Mouse (Mus musculus) midbrain, embryonic 11.5 days (tissue): ENCODE results near the gene Nubpl. TPM values are rescaled to one million over a fixed set of nuclear protein-coding genes. Genes with fewer than 3 reads are reported as not detected.

ENCODE experiments used
- ATAC-seq: fragments of 200-750 bp; cut with Nextera tagmentation; 2 replicates; pipeline ENCODE4 v1.8.0; 2017; ENCODE audit warnings: moderate TSS enrichment, moderate library complexity; ENCODE audit not compliant: low FRiP score
- DNase-seq: peaks from one replicate; pipeline ENCODE4 v3.0.0; 2015; ENCODE audit warnings: low spot score; ENCODE audit errors: missing footprints
- H3K27ac ChIP-seq: fragments of 300-500 bp; sonication (generic); 2 replicates; pipeline ENCODE4 v1.5.1; 2014; ENCODE audit warnings: low read depth, low read length
- H3K27me3 ChIP-seq: fragments of 300-500 bp; sonication (generic); 2 replicates; pipeline ENCODE4 v1.6.1; 2014; ENCODE audit warnings: mild to moderate bottlenecking, low read length, moderate library complexity, mixed read lengths; ENCODE audit not compliant: control insufficient read depth, insufficient read depth
- H3K36me3 ChIP-seq: fragments of 300-500 bp; sonication (generic); 2 replicates; pipeline ENCODE4 v1.6.1; 2014; ENCODE audit warnings: mild to moderate bottlenecking, low read length, moderate library complexity, mixed read lengths; ENCODE audit not compliant: control insufficient read depth, insufficient read depth
- H3K4me1 ChIP-seq: fragments of 300-500 bp; sonication (generic); 2 replicates; pipeline ENCODE4 v1.6.1; 2014; ENCODE audit warnings: low read length; ENCODE audit not compliant: control insufficient read depth, insufficient read depth
- H3K4me2 ChIP-seq: fragments of 300-500 bp; sonication (generic); 2 replicates; pipeline ENCODE4 v1.6.1; 2014; ENCODE audit warnings: mild to moderate bottlenecking, moderate library complexity
- H3K4me3 ChIP-seq: fragments of 300-500 bp; sonication (generic); 2 replicates; pipeline ENCODE4 v1.5.1; 2014; ENCODE audit warnings: low read depth, low read length
- H3K9ac ChIP-seq: fragments of 300-500 bp; sonication (generic); 2 replicates; pipeline ENCODE4 v1.6.1; 2014; ENCODE audit warnings: low read length
- H3K9me3 ChIP-seq: fragments of 300-500 bp; sonication (generic); 2 replicates; pipeline ENCODE4 v1.6.1; 2016; ENCODE audit warnings: low read length; ENCODE audit not compliant: control insufficient read depth
- WGBS: fragments of 180-500 bp; shearing (Covaris S2); extraction: QIAGEN DNeasy Blood & Tissue Kit; methylation state at CpG from one replicate; pipeline ENCODE4 v1.1.7; 2014; 5-methylcytosine and 5-hydroxymethylcytosine counted together
- polyA plus RNA-seq: library from polyadenylated mRNA; unstranded; fragments of >200 nt; fragmentation: Nextera tagmentation; extraction: Ambion mirVana; gene quantifications from 2 replicates; pipeline ENCODE4 v1.2.1, GENCODE M21; 2014

Nubpl gene
- polyA plus RNA-seq, 1 experiment from 2014 or later: 12.6 TPM

- 76% methylated on average over 6 of the region's 6 CpGs for WGBS
- no peak overlapping the region for H3K27ac ChIP-seq
- peak; percentile 51 for DNase-seq
- no peak overlapping the region for H3K4me3 ChIP-seq
- no peak overlapping the region for H3K9ac ChIP-seq
- no peak overlapping the region for H3K4me2 ChIP-seq
- ATAC-seq: no peak
- H3K9me3 ChIP-seq: no peaks in the 10 kb centered on the region
- H3K4me1 ChIP-seq: no peaks in the 10 kb centered on the region
- H3K27me3 ChIP-seq: no peaks in the 10 kb centered on the region
- no peaks in the 10 kb centered on the region for H3K36me3 ChIP-seq
These were observed 221.6 kb downstream of the Nubpl start for GRCm38 (mm10) chr12:52319156-52319555.

- Histone ChIP-seq H3K27me3 (no peaks in the 10 kb centered on the region), H3K4me1 (no peaks in the 10 kb centered on the region), H3K27ac (no peak overlapping the region), H3K9ac (no peak overlapping the region), H3K9me3 (no peaks in the 10 kb centered on the region), H3K4me3 (no peak overlapping the region), H3K4me2 (no peak overlapping the region), H3K36me3 (no peaks in the 10 kb centered on the region; the same call in 1 of the 2 replicates)
- DNase-seq (no peak), ATAC-seq (no peak)
- WGBS: 96% methylated on average over 4 of the region's 4 CpGs
These were observed 231.0 kb downstream of the Nubpl start for GRCm38 (mm10) chr12:52328488-52328887.

- DNase-seq (peak; percentile 82), ATAC-seq (peak; percentile 44; the same call in 1 of the 2 replicates)
- no peak overlapping the region for H3K9ac ChIP-seq
- no peak overlapping the region for H3K4me2 ChIP-seq
- H3K27me3 ChIP-seq: no peaks in the 10 kb centered on the region
- H3K36me3 ChIP-seq: no peaks in the 10 kb centered on the region
- H3K27ac ChIP-seq: no peak overlapping the region
- H3K4me1 ChIP-seq: no peaks in the 10 kb centered on the region
- H3K9me3 ChIP-seq: no peaks in the 10 kb centered on the region
- no peak overlapping the region for H3K4me3 ChIP-seq
- 73% methylated on average over 11 of the region's 11 CpGs for WGBS
These were observed 237.7 kb downstream of the Nubpl start for GRCm38 (mm10) chr12:52335142-52335765.

DNA sequence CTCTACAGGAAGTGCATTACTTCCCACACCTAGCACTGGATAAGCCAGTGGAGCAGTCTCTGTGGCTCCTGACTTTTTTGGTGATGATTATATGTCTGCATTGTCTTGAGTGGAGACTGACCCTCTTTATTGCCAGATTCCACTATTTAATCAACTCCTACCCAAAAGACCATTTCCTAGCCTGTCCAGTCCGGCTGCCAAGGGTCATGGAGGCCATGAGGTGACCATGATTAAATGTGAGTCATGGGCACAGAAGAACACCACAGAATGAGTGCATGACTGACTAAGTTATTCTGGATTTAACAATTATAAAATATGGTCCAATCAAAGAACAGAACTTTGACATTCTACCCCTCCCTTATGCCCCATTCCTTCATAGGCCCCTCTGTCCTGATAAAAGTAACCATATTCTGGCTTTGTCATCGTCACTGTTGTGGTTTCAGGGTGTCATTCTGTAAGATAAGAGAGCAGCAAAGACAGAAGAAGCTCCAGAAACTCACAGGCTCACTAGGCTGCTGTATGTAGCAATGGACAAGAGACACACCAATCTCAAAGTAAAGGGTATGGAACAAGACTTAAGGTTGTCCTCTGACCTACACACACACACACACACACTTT lies 240.7 kb downstream of the Nubpl start:
- no peaks in the 10 kb centered on the region for H3K36me3 ChIP-seq
- ATAC-seq (no peak), DNase-seq (no peak)
- H3K9me3 ChIP-seq: no peaks in the 10 kb centered on the region
- no peak overlapping the region for H3K27ac ChIP-seq
- no peak overlapping the region for H3K9ac ChIP-seq
- no peaks in the 10 kb centered on the region for H3K27me3 ChIP-seq
- H3K4me3 ChIP-seq: no peak overlapping the region
- H3K4me2 ChIP-seq: no peak overlapping the region
- 75% methylated on average over 2 of the region's 2 CpGs for WGBS
- no peaks in the 10 kb centered on the region for H3K4me1 ChIP-seq

GRCm38 (mm10) chr12:52346611-52347010 lies 249.1 kb downstream of the Nubpl start:
- no peak overlapping the region for H3K9ac ChIP-seq
- WGBS: 22% methylated on average over 5 of the region's 5 CpGs
- ATAC-seq (peak; percentile 61), DNase-seq (no peak)
- no peaks in the 10 kb centered on the region for H3K27me3 ChIP-seq
- no peak overlapping the region for H3K27ac ChIP-seq
- no peaks in the 10 kb centered on the region for H3K9me3 ChIP-seq
- no peaks in the 10 kb centered on the region for H3K36me3 ChIP-seq
- no peak overlapping the region for H3K4me2 ChIP-seq
- H3K4me1 ChIP-seq: peaks cover 15% of the 10 kb centered on the region
- no peak overlapping the region for H3K4me3 ChIP-seq

DNA sequence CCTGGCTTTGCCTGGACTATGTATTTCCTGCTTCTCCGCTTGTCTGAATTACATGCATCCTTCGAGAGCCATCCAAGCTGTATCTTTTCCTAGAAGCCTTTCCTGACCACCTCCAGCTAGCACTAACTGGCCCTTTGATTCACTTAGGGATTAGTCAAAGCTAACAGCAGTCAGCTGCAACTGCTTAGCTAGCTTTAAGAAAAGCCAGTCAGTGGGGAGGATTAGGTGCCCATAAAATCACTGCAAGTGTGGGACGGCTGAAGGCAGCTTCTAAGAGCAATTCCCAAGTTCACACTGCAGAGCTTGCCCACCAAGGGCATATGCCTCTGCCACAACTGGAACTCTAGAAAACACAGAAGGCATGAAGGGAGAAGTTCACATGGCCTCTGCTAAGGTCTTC lies 252.7 kb downstream of the Nubpl start:
- H3K27ac ChIP-seq: no peak overlapping the region
- no peak overlapping the region for H3K4me2 ChIP-seq
- no peaks in the 10 kb centered on the region for H3K36me3 ChIP-seq
- DNase-seq: no peak
- H3K4me1 ChIP-seq: peaks cover 15% of the 10 kb centered on the region
- H3K4me3 ChIP-seq: no peak overlapping the region
- no peak for ATAC-seq
- H3K9me3 ChIP-seq: no peaks in the 10 kb centered on the region
- H3K27me3 ChIP-seq: no peaks in the 10 kb centered on the region
- 18% methylated on average over 3 of the region's 3 CpGs for WGBS
- H3K9ac ChIP-seq: no peak overlapping the region

GRCm38 (mm10) chr12:52359484-52359883 lies 261.9 kb downstream of the Nubpl start:
- H3K4me2 ChIP-seq: no peak overlapping the region

GRCm38 (mm10) chr12:52360136-52360535 lies 262.6 kb downstream of the Nubpl start:
- Histone ChIP-seq H3K36me3 (no peaks in the 10 kb centered on the region), H3K4me3 (no peak overlapping the region), H3K27ac (no peak overlapping the region), H3K4me1 (peaks cover 17% of the 10 kb centered on the region), H3K9me3 (no peaks in the 10 kb centered on the region), H3K9ac (no peak overlapping the region), H3K27me3 (no peaks in the 10 kb centered on the region), H3K4me2 (no peak overlapping the region)
- no peak for DNase-seq
- ATAC-seq: no peak
- WGBS: 77% methylated on average over 3 of the region's 3 CpGs

More at GRCm38 (mm10) chr12:52359484-52359883, 261.9 kb downstream of the Nubpl start:
- Histone ChIP-seq H3K27me3 (no peaks in the 10 kb centered on the region), H3K9ac (no peak overlapping the region), H3K4me1 (peaks cover 17% of the 10 kb centered on the region), H3K27ac (no peak overlapping the region), H3K36me3 (no peaks in the 10 kb centered on the region), H3K9me3 (no peaks in the 10 kb centered on the region), H3K4me3 (no peak overlapping the region)
- no peak for DNase-seq
- WGBS: 75% methylated on average over 10 of the region's 10 CpGs
- no peak for ATAC-seq

- peak; percentile 61; the same call in 1 of the 2 replicates for ATAC-seq
- DNase-seq: no peak
- Histone ChIP-seq H3K9ac (no peak overlapping the region), H3K36me3 (no peaks in the 10 kb centered on the region), H3K27ac (no peak overlapping the region), H3K4me1 (peaks cover 17% of the 10 kb centered on the region), H3K4me3 (no peak overlapping the region), H3K9me3 (no peaks in the 10 kb centered on the region), H3K4me2 (no peak overlapping the region), H3K27me3 (no peaks in the 10 kb centered on the region)
- 23% methylated on average over 6 of the region's 6 CpGs for WGBS
These were observed 263.7 kb downstream of the Nubpl start for GRCm38 (mm10) chr12:52361198-52361597.
